Mouse (Mus musculus) spleen, postnatal 4 days (tissue): ENCODE measurements around the gene Foxn3.
A peak's percentile ranks its signal among the peaks of the same experiment; 100 is the strongest.

Source experiments
- DNase-seq, 2 experiments: peaks; one replicate each; pipeline ENCODE4 v3.0.0; 2022; ENCODE audit warnings: low spot score in 2 of 2

Gene Foxn3

GRCm38 (mm10) chr12:99172170-99172569, 391.2 kb downstream of the Foxn3 start:
- DNase-seq = no peak

GRCm38 (mm10) chr12:99169925-99170324, 393.5 kb downstream of the Foxn3 start:
- DNase-seq = no peak

- no peak for DNase-seq
Observed at GRCm38 (mm10) chr12:99166091-99166490, 397.3 kb downstream of the Foxn3 start.

GRCm38 (mm10) chr12:99163342-99163682, 400.1 kb downstream of the Foxn3 start:
- DNase-seq = no peak

- DNase-seq = no peak
Observed at GRCm38 (mm10) chr12:99162639-99163341, 400.6 kb downstream of the Foxn3 start.

GRCm38 (mm10) chr12:99162188-99162587, 401.2 kb downstream of the Foxn3 start:
- DNase-seq = no peak

- no peak for DNase-seq
Observed at GRCm38 (mm10) chr12:99160061-99160460, 403.3 kb downstream of the Foxn3 start.

- DNase-seq = no peak
Observed at GRCm38 (mm10) chr12:99155904-99156303, 407.5 kb downstream of the Foxn3 start.

- DNase-seq = no peak
Observed at GRCm38 (mm10) chr12:99154230-99154629, 409.2 kb downstream of the Foxn3 start.

GRCm38 (mm10) chr12:99153664-99154063, 409.7 kb downstream of the Foxn3 start:
- DNase-seq = no peak

GRCm38 (mm10) chr12:99150126-99150525, 413.3 kb downstream of the Foxn3 start:
- peak; percentile 55 to 86 for DNase-seq

GRCm38 (mm10) chr12:99149193-99149592, 414.2 kb downstream of the Foxn3 start:
- DNase-seq = no peak
